Mouse (Mus musculus) adrenal gland, postnatal 4 days (tissue): ENCODE measurements around the gene Thg1l. TPM values are rescaled to one million over a fixed set of nuclear protein-coding genes. Genes with fewer than 3 reads are reported as not detected.

Source experiments
- DNase-seq, 2 experiments: peaks; one replicate each; pipeline ENCODE4 v3.0.0; 2021 to 2022; ENCODE audit warnings: low spot score in 2 of 2, mixed read lengths in 2 of 2
- long read RNA-seq, 2 experiments: library from polyadenylated mRNA; stranded (forward); transcript quantifications; one replicate each; pipeline ENCODE4 v2.0.0; 2021
- total RNA-seq, 2 experiments: library from RNA; stranded (reverse); gene quantifications; 2 replicates each; pipeline ENCODE4 v1.2.3; 2021

Thg1l gene
- 10 to 100 TPM; 21.2 to 21.3 TPM for total RNA-seq
- long read RNA-seq, experiment 1, partial matches to known transcripts, result 0 of 3 reads
- long read RNA-seq, experiment 1, other reads (novel, unspliced or antisense), result 3 of 3 reads
- long read RNA-seq, experiment 2, transcript Thg1l-201 (6 exons, 2,250 nt), result major isoform, 8 of 12 reads
- long read RNA-seq, experiment 2, partial matches to known transcripts, result 2 of 12 reads
- long read RNA-seq, experiment 2, other reads (novel, unspliced or antisense), result 2 of 12 reads

- peak; percentile 62 to 86 for DNase-seq
Observed at GRCm38 (mm10) chr11:45955127-45955627, at the start of gene Thg1l. Thg1l (minus strand) TSS chr11:45955494.

- no peak for DNase-seq
Observed at GRCm38 (mm10) chr11:45992087-45992486, 36.8 kb upstream of the Thg1l start.

- DNase-seq, result no peak
Observed at GRCm38 (mm10) chr11:45991604-45992003, 36.3 kb upstream of the Thg1l start.

- no peak for DNase-seq
Observed at GRCm38 (mm10) chr11:45980893-45981253, 25.6 kb upstream of the Thg1l start.

- peak; percentile 29 to 34 for DNase-seq
Observed at GRCm38 (mm10) chr11:45979946-45980892, 24.9 kb upstream of the Thg1l start, which contains the start of gene Sox30. Sox30 (plus strand) TSS chr11:45980310.

GRCm38 (mm10) chr11:45976061-45976460, 20.8 kb upstream of the Thg1l start:
- no peak for DNase-seq

GRCm38 (mm10) chr11:45974466-45974865, 19.2 kb upstream of the Thg1l start:
- DNase-seq, result no peak

- no peak for DNase-seq
Observed at GRCm38 (mm10) chr11:45973635-45974034, 18.3 kb upstream of the Thg1l start.

- no peak for DNase-seq
Observed at GRCm38 (mm10) chr11:45968466-45968865, 13.2 kb upstream of the Thg1l start.

GRCm38 (mm10) chr11:45966896-45967295, 11.6 kb upstream of the Thg1l start:
- no peak for DNase-seq

GRCm38 (mm10) chr11:45960003-45960402, 4.7 kb upstream of the Thg1l start:
- DNase-seq, result no peak

- no peak for DNase-seq
Observed at GRCm38 (mm10) chr11:45959598-45959997, 4.3 kb upstream of the Thg1l start.

GRCm38 (mm10) chr11:45947491-45947890, 7.8 kb downstream of the Thg1l start:
- no peak for DNase-seq

GRCm38 (mm10) chr11:45946796-45947195, 8.5 kb downstream of the Thg1l start:
- no peak for DNase-seq

- DNase-seq, result peak; percentile 98 to 99
Observed at GRCm38 (mm10) chr11:45944643-45945156, 10.6 kb downstream of the Thg1l start, which contains the start of gene Lsm11. Lsm11 (minus strand) TSS chr11:45944935.

GRCm38 (mm10) chr11:45943891-45944642, 11.2 kb downstream of the Thg1l start:
- peak in 1 of 2 experiments; percentile 23 for DNase-seq

GRCm38 (mm10) chr11:45943108-45943705, 12.1 kb downstream of the Thg1l start:
- no peak for DNase-seq

GRCm38 (mm10) chr11:45942281-45942680, 13.0 kb downstream of the Thg1l start:
- no peak for DNase-seq

- no peak for DNase-seq
Observed at GRCm38 (mm10) chr11:45938917-45939316, 16.4 kb downstream of the Thg1l start.

GRCm38 (mm10) chr11:45937478-45937877, 17.8 kb downstream of the Thg1l start:
- DNase-seq, result no peak

GRCm38 (mm10) chr11:45932771-45933170, 22.5 kb downstream of the Thg1l start:
- DNase-seq, result no peak
